Mouse (Mus musculus) ES-E14 (cell line): ENCODE measurements around the gene Cd4. TPM values are rescaled to one million over a fixed set of nuclear protein-coding genes. Genes with fewer than 3 reads are reported as not detected.

Source experiments
- DNase-seq: peaks from one replicate; pipeline ENCODE4 v3.0.0-alpha.2; 2013; ENCODE audit warnings: low read depth, low spot score
- H3K27ac ChIP-seq: 2 replicates; pipeline ENCODE4 v1.5.1; 2012; ENCODE audit warnings: low read depth, mild to moderate bottlenecking, low read length, moderate library complexity, mixed read lengths; ENCODE audit not compliant: poor library complexity, insufficient read depth, severe bottlenecking
- H3K36me3 ChIP-seq: 2 replicates; pipeline ENCODE4 v1.6.1; 2012; ENCODE audit warnings: mild to moderate bottlenecking, low read length, moderate library complexity, mixed read lengths; ENCODE audit not compliant: control insufficient read depth, poor library complexity, insufficient read depth, severe bottlenecking
- H3K4me1 ChIP-seq, 2 experiments: fragments of 150-350 bp in 1 of 2; sonication (generic) in 1 of 2; 2 replicates each; pipeline ENCODE4 v1.6.1; 2012; ENCODE audit warnings: low read length in 2 of 2, mild to moderate bottlenecking in 1 of 2, mixed read lengths in 1 of 2; ENCODE audit not compliant: control insufficient read depth in 2 of 2, insufficient read depth in 2 of 2, poor library complexity in 1 of 2
- H3K4me3 ChIP-seq, 2 experiments: fragments of 150-350 bp in 1 of 2; sonication (generic) in 1 of 2; 2 replicates each; pipeline ENCODE4 v1.5.1; 2012; ENCODE audit warnings: low read length in 2 of 2, low read depth in 1 of 2, mild to moderate bottlenecking in 1 of 2, mixed read lengths in 1 of 2; ENCODE audit not compliant: insufficient read depth in 1 of 2, poor library complexity in 1 of 2, severe bottlenecking in 1 of 2
- H3K9ac ChIP-seq: 2 replicates; pipeline ENCODE4 v1.6.1; 2012; ENCODE audit warnings: low read depth, mild to moderate bottlenecking, low read length, mixed read lengths; ENCODE audit not compliant: poor library complexity, insufficient read depth, severe bottlenecking
- H3K9me3 ChIP-seq: fragments of 150-350 bp; sonication (generic); 2 replicates; pipeline ENCODE4 v1.6.1; 2012; ENCODE audit warnings: low read depth, mild to moderate bottlenecking, low read length; ENCODE audit not compliant: control insufficient read depth, insufficient read depth
- CHD2 ChIP-seq: IDR thresholded peaks from 2 replicates; pipeline ENCODE4 v1.6.1; 2014; ENCODE audit warnings: mild to moderate bottlenecking, low read depth, low read length, inconsistent platforms
- HCFC1 ChIP-seq: IDR thresholded peaks from 2 replicates; pipeline ENCODE4 v1.6.1; 2012; ENCODE audit warnings: low read length, inconsistent platforms, borderline replicate concordance; ENCODE audit not compliant: insufficient read depth
- MAFK ChIP-seq: IDR thresholded peaks from 2 replicates; pipeline ENCODE4 v1.6.1; 2014; ENCODE audit warnings: mild to moderate bottlenecking, low read depth, low read length, inconsistent platforms; ENCODE audit not compliant: insufficient read depth
- ZC3H11A ChIP-seq: IDR thresholded peaks from 2 replicates; pipeline ENCODE4 v1.6.1; 2012; ENCODE audit warnings: low read depth, mild to moderate bottlenecking, inconsistent platforms, low read length, borderline replicate concordance
- ZNF384 ChIP-seq: IDR thresholded peaks from 2 replicates; pipeline ENCODE4 v1.6.1; 2012; ENCODE audit warnings: low read depth, low read length, inconsistent platforms
- in situ Hi-C, 2 experiments: fragments of 600-800 bp; cut with MboI; formaldehyde crosslinking; loops; one replicate each; pipeline ENCODE4 v1.15.1; 2025; ENCODE audit warnings: low sequenced_read_pairs in 2 of 2, inconsistent platforms in 1 of 2; ENCODE audit not compliant: unreplicated experiment in 2 of 2
- total RNA-seq: library from RNA; depleted of rRNA; stranded (reverse); fragments of 300-350 nt; gene quantifications from 2 replicates; pipeline ENCODE4 v1.2.3, GENCODE M21; 2012

The Cd4 gene
- total RNA-seq, 1 experiment: 0.49 TPM

- peak overlapping the region; percentile 44; the same call in 1 of the 2 replicates for H3K27ac ChIP-seq
- peak overlapping the region; percentile 71 for H3K9ac ChIP-seq
- no peaks in the 10 kb centered on the region for H3K9me3 ChIP-seq
- H3K36me3 ChIP-seq: peaks cover 42% of the 10 kb centered on the region
- H3K4me1 ChIP-seq: peaks cover 2% of the 10 kb centered on the region in 2 experiments; a peak in 2 of 4 replicates
- in situ Hi-C loops: no loop called here
- DNase-seq: peak; percentile 60
- H3K4me3 ChIP-seq: peak overlapping the region; percentile 83 to 90
- no peak for TF ChIP-seq MAFK
- TF ChIP-seq CHD2: no peak
- TF ChIP-seq HCFC1: no peak
- no peak for TF ChIP-seq ZC3H11A
- no peak for TF ChIP-seq ZNF384
Observed at GRCm38 (mm10) chr6:124828101-124828592, 59.9 kb downstream of the Cd4 start.

GRCm38 (mm10) chr6:124822049-124822448 lies 66.0 kb downstream of the Cd4 start:
- TF ChIP-seq MAFK (no peak), ZNF384 (no peak), HCFC1 (no peak), ZC3H11A (no peak), CHD2 (no peak)
- no peak for DNase-seq
- in situ Hi-C loops: no loop called here
- Histone ChIP-seq H3K4me3 (no peak overlapping the region), H3K4me1 (no peaks in the 10 kb centered on the region), H3K36me3 (peaks cover 72% of the 10 kb centered on the region), H3K27ac (no peak overlapping the region), H3K9ac (no peak overlapping the region), H3K9me3 (no peaks in the 10 kb centered on the region)

DNA sequence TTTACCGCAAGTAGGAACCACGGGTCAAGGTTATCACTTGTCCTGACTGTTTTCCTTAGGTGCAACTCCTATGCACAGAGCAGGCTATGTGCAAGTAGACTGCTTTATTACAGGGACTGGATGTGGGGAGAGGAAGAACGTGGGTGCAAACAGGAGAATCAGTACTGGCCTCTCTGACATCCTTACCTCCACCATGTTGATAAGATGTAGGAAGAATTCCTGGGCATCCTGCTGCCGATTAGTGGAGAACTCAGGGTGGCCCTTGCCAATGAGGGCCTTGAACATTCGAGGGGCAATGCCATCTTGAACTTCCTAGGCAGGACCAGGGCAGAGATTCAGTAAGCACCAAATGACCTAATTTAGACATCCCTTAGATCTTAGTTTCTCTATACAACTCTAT lies 67.1 kb downstream of the Cd4 start:
- H3K4me3 ChIP-seq: no peak overlapping the region
- H3K4me1 ChIP-seq: no peaks in the 10 kb centered on the region
- in situ Hi-C loops: no loop called here
- no peak for TF ChIP-seq ZC3H11A
- H3K27ac ChIP-seq: no peak overlapping the region
- no peak for DNase-seq
- H3K9ac ChIP-seq: no peak overlapping the region
- peaks cover 79% of the 10 kb centered on the region for H3K36me3 ChIP-seq
- H3K9me3 ChIP-seq: no peaks in the 10 kb centered on the region

- no peak for TF ChIP-seq HCFC1
- no peak for TF ChIP-seq CHD2
- TF ChIP-seq MAFK: no peak
- no peak for TF ChIP-seq ZC3H11A
- TF ChIP-seq ZNF384: no peak
- Histone ChIP-seq H3K9me3 (no peaks in the 10 kb centered on the region), H3K4me1 (peaks cover 0 to 7% of the 10 kb centered on the region in 2 experiments; a peak in 1 of 4 replicates), H3K4me3 (no peak overlapping the region), H3K27ac (no peak overlapping the region), H3K9ac (no peak overlapping the region), H3K36me3 (peaks cover 61% of the 10 kb centered on the region)
- DNase-seq: no peak
- in situ Hi-C loops: no loop called here
Observed at GRCm38 (mm10) chr6:124817971-124818370, 70.0 kb downstream of the Cd4 start.

DNA sequence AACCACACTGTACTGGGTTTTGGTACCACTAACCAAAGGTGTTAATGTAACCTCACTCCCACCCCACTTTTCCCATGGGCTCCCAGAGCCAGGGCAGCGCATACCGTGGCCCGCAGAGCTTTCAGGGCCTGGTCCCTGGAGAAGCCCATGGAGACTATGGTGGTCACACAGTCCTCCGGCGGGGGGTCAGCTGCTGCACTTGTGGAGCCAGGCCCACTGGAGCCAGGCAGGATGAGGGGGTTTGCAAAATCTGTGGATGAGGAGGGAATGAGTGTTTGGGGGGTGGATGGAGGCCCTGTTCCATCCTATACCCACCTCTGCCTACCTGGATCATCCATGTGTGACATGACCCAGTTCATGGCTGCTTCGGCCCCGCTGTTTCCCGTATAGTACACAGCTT lies 70.5 kb downstream of the Cd4 start:
- Histone ChIP-seq H3K27ac (no peak overlapping the region), H3K4me1 (peaks cover 0 to 8% of the 10 kb centered on the region in 2 experiments; a peak in 1 of 4 replicates), H3K36me3 (peaks cover 61% of the 10 kb centered on the region), H3K9ac (no peak overlapping the region), H3K9me3 (no peaks in the 10 kb centered on the region), H3K4me3 (no peak overlapping the region)
- DNase-seq: no peak
- in situ Hi-C loops: no loop called here
- TF ChIP-seq MAFK: no peak
- TF ChIP-seq ZC3H11A: no peak
- TF ChIP-seq HCFC1: no peak
- TF ChIP-seq ZNF384: no peak
- TF ChIP-seq CHD2: no peak
